Mouse (Mus musculus) layer of hippocampus, adult 8-10 months (tissue): ENCODE measurements around the gene Olfm2. TPM values are rescaled to one million over a fixed set of nuclear protein-coding genes. Genes with fewer than 3 reads are reported as not detected.
A peak's percentile ranks its signal among the peaks of the same experiment; 100 is the strongest.
"Not testable (repeated sequence)": the region's sequence is repeated elsewhere in the genome, so short reads cannot be mapped to it uniquely, and the experiment has no call there.

Source experiments
- DNase-seq, 2 experiments: peaks; one replicate each; pipeline ENCODE4 v3.0.0; 2022; ENCODE audit warnings: low spot score in 2 of 2
- total RNA-seq, 4 experiments: library from RNA; stranded (reverse); gene quantifications; 2 replicates each; pipeline ENCODE4 v1.2.4; 2022

Olfm2 gene
- total RNA-seq, 4 experiments from 2014 or later = 45.9 to 52.3 (median 47.0) TPM

DNA sequence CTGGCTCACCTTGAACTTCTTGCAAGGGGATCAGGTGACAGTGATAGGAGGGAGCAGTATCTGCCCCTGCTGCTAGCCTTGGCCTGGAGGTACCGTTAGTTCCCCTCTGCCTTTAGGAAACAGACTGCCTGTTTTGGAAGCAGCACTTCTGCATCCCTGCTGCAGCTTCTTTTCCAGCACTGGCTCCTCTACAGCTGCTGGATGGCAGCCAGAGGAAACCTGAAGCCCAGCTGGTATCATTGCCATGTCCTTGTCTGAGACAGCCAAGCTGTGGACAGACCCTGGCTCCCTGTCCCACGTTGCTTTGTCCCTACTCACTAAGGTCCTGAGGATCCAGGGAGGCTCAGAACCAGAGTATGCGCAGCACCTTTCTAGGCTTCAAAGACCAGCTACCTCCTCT is 88.6 kb downstream of the Olfm2 start:
- no peak for DNase-seq

DNA sequence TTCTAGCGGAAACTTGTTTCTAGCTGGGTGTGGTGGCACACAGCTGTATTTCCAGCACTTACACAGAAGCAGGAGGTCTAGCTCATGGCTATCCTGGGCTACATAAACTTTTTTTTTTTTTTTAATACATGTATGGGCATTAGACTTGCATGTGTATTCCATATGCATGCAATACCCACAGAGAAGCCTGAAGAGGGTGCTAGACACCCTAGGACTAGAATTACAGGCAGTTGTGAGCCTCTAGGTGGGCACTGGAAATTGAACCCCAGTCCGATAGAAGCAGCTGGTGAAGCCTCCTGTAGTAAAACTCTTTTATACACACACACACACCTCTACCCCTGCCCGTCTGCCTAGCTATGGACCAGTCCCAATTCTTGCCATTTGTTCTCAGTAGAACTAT is 92.3 kb downstream of the Olfm2 start:
- no peak for DNase-seq

DNA sequence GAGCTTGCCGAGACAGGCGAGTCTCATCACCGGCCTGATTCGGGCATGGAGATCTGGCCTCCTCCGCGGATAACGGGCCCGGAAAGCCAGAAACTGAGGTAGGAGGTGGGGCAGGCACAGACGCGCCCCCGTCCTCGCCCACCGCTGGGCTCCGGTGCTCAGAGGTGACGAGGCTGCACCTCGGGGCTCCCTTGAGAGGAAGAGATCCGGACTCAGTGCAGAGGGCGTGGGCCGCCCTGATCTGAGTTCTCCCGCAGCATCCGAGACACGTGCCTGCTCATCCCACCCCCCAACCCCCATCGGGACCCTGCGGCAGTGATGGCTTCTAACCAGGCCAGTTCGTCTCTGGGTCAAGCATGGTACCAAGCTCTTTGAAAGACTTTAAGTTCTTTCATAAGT is 93.9 kb downstream of the Olfm2 start:
- no peak for DNase-seq

- DNase-seq = peak; percentile 100
Measured at GRCm38 (mm10) chr9:20651602-20652259, 94.4 kb downstream of the Olfm2 start, which contains the start of gene Pin1. Gene Pin1, plus strand, starts transcription at chr9:20652095.

- peak in 1 of 2 experiments; percentile 38 for DNase-seq
Measured at GRCm38 (mm10) chr9:20645121-20645520, 101.0 kb downstream of the Olfm2 start.

GRCm38 (mm10) chr9:20644360-20645081 is 101.6 kb downstream of the Olfm2 start, which contains the start of gene Fbxl12:
Gene Fbxl12, minus strand, starts transcription at chr9:20644767.
- DNase-seq = peak; percentile 70 to 71

DNA sequence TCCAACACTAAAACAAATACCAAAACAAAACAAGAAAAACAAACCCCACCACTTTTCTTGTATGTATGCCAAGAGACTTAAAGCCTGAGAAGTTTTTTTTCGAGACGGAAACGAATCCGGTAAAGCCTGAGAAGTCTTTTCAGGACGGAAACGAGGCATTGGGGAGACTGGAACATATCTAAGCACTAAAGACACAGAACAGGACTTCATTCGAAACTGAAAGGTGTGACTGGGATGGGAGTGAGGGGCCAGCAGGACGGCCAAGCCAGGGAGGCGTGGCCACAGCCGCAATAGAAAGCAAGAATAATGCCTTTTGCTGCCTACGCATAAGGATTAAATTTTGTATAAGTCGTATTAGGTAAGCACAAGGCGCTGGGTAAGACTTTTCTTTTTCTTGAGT is 102.4 kb downstream of the Olfm2 start:
- DNase-seq = no peak

DNA sequence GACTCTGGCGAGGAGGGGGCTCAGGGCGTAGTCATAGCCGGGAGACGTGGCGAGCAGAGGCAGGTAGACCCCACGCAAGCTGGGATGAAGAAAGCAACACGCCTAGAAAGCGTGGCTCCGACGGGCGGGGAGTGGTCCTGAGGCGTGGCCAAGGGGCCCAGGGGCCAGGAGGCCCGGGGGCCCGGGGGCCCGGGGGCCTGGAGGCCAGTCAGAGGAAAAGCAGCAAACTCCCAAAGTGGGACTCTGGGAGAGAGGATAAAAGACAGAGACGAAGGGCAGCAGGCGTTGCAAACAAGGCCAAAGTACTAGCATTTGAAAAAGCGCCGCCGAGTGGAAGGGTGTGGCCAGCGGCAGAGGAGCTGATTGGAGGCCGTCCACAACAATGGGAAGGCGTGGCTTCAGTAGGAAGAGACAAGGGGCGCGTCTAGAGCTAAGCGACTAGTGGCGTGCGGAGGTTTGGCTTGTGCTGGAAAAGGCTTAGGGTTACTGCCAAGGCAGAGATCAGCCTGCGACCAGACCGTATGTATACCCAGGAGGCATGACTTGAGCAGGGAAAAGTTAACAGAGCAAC is 103.2 kb downstream of the Olfm2 start:
- peak; percentile 71 to 74 for DNase-seq

DNA sequence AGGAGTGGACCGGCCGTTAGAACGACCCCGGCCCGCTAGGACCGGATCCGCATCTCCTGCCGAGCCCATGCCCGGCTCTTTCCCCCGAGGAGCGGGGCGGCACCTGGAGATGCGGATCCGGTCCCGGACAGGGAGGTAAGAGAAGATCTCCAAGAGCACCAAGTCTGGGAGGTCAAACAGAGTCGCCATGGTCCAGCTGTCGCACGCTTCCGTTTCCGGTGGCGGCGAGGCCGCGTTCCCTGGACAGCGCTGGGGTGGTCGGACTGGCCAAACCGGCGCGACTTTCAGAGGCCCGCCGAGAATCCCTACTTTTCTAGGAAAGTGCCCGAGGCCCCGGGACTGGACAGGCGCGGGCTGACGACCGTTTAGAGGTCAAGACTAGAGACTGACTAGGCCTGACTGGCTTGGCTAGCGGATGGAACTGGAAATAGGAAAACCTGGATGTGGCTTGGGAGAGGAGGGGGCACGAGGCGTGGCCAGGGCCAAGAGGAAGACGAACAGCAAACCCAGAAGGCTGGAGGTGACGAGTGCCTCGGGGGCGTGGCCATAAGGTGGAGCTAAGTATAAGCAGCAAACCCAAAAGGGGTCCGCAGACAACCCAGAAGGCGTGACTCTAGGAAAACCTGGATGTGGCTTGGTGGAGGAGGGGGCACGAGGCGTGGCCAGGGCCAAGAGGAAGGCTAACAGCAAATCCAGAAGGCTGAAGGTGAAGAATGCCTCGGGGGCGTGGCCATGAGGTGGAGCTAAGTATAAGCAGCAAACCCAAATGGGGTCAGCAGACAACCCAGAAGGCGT is 103.9 kb downstream of the Olfm2 start, which contains the start of gene Ubl5:
Gene Ubl5, plus strand, starts transcription at position 778 of the 795 bp plus-strand sequence.
- no peak for DNase-seq

DNA sequence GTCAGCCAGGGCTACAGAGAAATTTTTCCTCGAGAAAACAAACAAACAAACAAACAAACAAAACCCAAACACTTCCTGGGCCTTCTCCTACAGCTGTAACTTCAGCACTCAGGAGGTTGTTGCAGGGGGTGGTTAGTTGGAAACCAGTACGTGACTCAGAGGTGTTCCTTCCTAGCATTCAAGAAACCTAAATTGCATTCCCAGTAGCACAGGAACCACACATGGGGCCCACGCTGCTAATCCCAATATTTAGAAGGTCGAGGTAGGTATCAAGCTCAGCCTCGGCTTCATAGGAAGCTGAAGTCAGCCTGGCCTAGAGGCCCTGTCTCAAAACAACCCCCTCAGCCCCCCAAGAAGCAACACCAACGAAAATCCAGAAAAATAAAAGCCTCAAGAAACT is 104.6 kb downstream of the Olfm2 start:
- DNase-seq = no peak

DNA sequence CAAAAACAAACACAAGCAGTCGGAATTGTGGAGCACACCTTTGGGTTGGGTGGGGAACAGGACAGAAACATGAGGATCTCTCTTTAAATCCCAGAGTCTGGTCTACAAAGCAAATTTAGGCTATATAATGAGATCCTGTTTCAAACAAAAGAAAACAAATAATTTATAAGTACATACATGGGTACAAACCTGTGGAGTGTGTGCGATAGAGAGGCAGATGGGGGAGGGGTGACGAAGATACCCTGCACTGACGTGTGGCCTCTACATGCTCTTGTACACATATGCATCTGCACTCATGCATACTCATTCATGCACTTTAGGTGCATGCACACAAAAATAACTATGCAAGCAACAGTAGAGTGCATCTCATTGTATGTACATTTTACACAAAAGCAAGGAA is 106.7 kb downstream of the Olfm2 start:
- no peak for DNase-seq

GRCm38 (mm10) chr9:20638552-20638951 is 107.6 kb downstream of the Olfm2 start:
- no peak for DNase-seq

- DNase-seq = no peak
Measured at GRCm38 (mm10) chr9:20636790-20637189, 109.4 kb downstream of the Olfm2 start.

GRCm38 (mm10) chr9:20636256-20636655 is 109.9 kb downstream of the Olfm2 start:
- no peak for DNase-seq

- not testable (repeated sequence) for DNase-seq
Measured at GRCm38 (mm10) chr9:20635676-20636075, 110.5 kb downstream of the Olfm2 start.

GRCm38 (mm10) chr9:20631332-20631731 is 114.8 kb downstream of the Olfm2 start:
- no peak for DNase-seq

Other genes with a start within 250 kb of the Olfm2 start
- 10 to 100 TPM; 35.9 to 53.1 (median 42.1) TPM for gene Zfp266, start 224.9 kb downstream of the Olfm2 start, total RNA-seq
- 10 to 100 TPM; 14.4 to 23.3 (median 20.4) TPM for gene Zfp846, start 165.1 kb downstream of the Olfm2 start, total RNA-seq
- gene Ubl5, start 103.5 kb downstream of the Olfm2 start, total RNA-seq = 100 to 1,000 TPM; 231 to 321 (median 276) TPM
- 10 to 100 TPM; 23.2 to 32.3 (median 30.1) TPM for gene Fbxl12, start 101.6 kb downstream of the Olfm2 start, total RNA-seq
- gene Pin1, start 94.3 kb downstream of the Olfm2 start, total RNA-seq = 10 to 100 TPM; 31.2 to 32.2 (median 31.6) TPM
- gene Col5a3, start 68.7 kb upstream of the Olfm2 start, total RNA-seq = 1 to 10 TPM; 1.2 to 2.9 (median 2.3) TPM
- gene Rdh8, start 72.2 kb upstream of the Olfm2 start, total RNA-seq = not detected
- 10 to 100 TPM; 83.6 to 95.7 (median 90.0) TPM for gene A230050P20Rik, start 122.3 kb upstream of the Olfm2 start, total RNA-seq
- 1 to 10 TPM; 6.8 to 8.9 (median 8.5) TPM for gene Angptl6, start 133.4 kb upstream of the Olfm2 start, total RNA-seq
- gene Ppan, start 141.8 kb upstream of the Olfm2 start, total RNA-seq = 10 to 100 TPM; 21.8 to 28.1 (median 24.6) TPM
- 100 to 1,000 TPM; 118 to 139 (median 131) TPM for gene Eif3g, start 152.3 kb upstream of the Olfm2 start, total RNA-seq
- 10 to 100 TPM; 32.9 to 38.4 (median 35.2) TPM for gene Dnmt1, start 213.5 kb upstream of the Olfm2 start, total RNA-seq
- 1 to 10 TPM; 1.3 to 4.4 (median 3.7) TPM for gene S1pr2, start 230.4 kb upstream of the Olfm2 start, total RNA-seq